Mouse (Mus musculus): ENCODE measurements around the gene Ostf1.

The Ostf1 gene

DNA sequence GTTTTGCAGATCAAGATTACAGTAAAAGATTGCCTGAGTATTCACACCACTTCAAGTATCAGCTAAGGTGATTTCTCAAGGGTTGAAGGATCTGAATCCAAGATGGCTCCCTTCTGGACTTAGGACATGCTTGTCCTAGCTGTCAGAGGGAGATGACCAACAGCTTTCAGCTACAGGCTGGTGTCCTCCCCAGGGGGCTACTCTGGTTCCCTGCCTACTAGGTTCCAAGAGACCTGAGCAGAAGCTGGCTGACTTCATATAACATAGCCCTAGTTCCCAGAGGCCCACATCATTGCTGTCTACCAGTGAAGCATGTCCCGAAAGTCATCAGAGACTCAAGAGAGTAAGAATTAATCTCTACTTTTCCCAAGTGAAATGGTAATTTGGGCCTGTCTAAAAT is 62.1 kb downstream of the Ostf1 start:
- no peak for DNase-seq (ENCODE audit: low read depth, low spot score)

DNA sequence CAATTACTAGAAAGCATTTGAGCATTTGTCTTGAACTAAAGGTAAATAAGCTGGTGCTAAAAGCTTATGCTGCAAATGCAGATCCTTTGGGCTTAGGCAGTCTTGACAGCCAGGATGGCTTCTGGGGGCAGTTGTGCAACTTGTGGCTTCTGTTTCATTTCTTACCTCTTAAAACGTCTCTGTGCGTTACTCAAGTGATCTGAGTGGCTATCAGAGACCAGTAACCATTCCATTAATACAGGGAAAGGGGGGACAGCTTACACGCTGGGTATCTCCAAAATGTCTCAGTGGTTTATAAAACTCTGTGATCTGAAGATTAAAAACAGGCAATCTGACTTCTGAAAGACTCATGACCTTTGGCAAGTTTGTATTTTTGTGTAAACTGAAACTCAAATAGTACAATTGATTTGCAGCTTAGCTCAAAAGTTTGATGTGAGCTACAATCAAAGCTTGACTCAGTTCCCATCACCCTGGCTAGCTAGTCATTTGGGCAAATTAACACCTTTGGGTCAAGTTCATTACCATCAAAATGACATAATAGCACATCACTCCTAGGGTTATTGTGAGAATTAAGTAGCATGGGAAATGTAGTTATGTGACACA is 62.7 kb downstream of the Ostf1 start:
- no peak for DNase-seq (ENCODE audit: low read depth, low spot score)

DNA sequence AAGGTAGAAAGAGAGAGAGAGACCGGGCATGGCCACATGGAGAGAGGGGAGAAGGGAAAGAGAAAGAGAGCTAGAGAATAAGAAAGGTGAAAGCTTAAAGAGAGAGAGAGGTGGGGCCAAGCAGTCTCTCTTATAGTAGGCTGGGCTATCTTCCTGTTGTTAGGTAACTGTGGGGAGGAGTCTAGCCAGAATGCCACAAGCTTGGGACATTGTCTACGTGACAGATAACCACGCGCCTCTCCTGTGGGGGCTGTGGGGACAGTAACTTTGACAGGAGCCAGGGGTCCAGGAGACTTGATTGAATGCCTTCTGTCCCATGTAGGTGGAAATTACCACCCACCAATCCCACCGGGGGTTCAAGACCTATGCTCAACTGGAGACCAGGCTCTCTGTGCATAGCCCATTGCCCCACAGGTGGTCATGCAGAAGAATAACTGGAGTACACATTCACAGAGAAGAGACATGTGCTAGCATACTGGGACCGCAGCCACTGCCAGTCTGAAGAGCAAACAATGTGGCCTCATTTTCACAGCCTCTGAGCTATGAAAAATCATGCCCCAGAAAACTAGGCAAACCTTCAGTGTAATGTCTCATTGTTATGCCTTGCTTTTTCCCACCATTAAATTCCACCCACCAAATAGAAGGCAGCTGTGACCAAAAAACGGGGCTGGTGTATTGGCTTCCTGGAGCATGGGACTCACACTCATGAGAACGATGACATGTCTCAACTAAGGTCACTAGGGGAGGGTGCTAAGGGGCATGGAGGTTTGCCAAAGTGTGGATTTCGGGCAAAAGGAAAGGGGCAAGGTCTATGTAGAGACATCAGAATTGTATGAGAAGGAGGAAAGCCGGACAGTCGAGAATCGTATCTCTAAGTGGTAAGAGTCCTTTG is 63.4 kb downstream of the Ostf1 start:
- no peak for DNase-seq (ENCODE audit: low read depth, low spot score)

DNA sequence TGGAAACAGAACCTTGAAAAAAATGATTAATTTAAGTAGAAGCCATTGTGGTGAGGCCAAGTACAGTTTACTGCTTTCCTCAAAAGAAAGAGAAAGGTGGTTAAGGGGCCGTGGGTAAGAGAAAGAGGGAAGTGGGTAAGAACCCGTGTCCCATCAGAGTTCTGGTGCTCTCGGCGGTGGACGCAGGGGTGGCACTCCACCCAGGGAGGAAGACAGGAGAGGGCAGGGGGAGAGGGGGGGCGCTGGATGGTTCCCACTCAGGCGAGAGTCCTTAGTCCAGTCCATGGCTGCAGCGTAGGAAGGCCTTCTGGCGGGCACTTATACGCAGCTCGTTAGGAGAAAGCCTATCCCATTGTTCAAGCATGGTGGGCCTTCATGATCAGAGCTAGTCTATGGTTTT is 64.1 kb downstream of the Ostf1 start:
- DNase-seq (ENCODE audit: low read depth, low spot score): no peak

DNA sequence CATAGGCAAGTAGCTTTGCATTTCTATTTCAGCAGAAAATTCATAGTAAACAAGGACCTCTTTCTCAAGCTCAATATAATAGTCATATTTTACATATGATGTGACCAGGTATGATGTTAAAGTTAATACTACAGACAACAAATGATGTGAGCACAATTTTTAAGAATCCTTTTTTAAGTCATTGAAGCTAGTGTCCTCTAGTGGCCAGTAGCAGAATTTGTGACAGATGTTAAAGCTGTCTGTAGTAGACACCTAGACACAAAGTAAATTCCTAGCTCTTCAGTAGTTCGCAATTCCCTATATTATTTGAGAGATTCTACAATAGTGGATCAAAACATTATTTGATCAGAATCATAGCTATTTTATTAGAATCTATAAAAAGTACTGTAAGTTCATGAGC is 73.9 kb downstream of the Ostf1 start:
- no peak for DNase-seq (ENCODE audit: low read depth, low spot score)

DNA sequence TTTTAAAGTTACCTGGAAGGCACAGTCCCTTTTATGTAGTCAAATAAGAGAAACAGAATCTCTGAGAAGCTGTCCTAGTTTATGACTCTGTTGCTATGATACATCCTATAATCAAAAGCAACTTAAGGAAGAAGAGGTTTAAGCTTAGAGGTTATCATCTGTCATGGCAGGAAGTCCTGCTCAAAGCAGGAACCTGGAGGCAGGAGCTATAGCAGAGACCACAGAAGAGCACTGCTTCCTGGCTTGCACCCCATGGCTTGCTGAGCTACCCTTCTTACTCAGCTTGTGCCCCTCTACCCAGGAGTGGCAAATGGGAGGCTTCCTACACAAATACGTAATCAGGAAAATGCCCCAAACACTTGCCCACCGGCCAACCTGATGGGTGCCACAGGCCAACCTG is 76.0 kb downstream of the Ostf1 start:
- DNase-seq (ENCODE audit: low read depth, low spot score): no peak

DNA sequence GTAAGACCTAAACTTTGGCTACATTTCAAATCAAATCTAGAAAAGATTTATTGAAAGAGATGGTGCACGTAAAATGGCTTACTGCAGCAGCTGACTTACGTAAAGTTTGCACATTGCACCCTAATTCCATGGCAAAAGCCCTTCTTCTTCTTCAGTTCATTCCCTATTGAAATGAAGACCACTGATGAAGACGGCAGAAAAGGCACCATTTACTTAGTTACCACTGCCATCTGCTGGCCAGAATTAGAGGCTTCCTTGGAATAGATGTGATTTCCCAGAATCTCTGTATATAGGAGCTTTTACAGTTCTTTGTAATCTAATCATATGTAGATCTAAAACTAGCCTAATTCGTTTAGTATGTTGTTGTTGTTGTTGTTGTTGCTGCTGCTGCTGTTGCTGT is 83.0 kb downstream of the Ostf1 start:
- DNase-seq (ENCODE audit: low read depth, low spot score): peak; percentile 77

Data from mesoderm, embryonic 11.5 days (tissue).